Mouse (Mus musculus) Muller cell, postnatal 12 days (primary cell): ENCODE measurements at regions not wholly inside any gene's neighbourhood (a gene's known extent, or its start where the extent isn't known, plus 50 kb on each side); places are given as distances from the start of the nearest gene placed in this dataset.

Source experiments
- DNase-seq: peaks from one replicate; pipeline ENCODE4 v3.0.0-alpha.2; 2015; ENCODE audit errors: inconsistent ontology term

- DNase-seq, result no peak
These were observed 1422.4 kb upstream of the Gm6569 start for GRCm38 (mm10) chr15:72411956-72412355.
